Mouse (Mus musculus) c-Kit-positive CD71-negative TER-119-negative erythroid progenitor cells, embryonic 14.5 days (primary cell): ENCODE results near the gene Tex30.

Experiments used
- DNase-seq: peaks from one replicate; pipeline ENCODE4 v3.0.0-alpha.2; 2013; ENCODE audit warnings: low read depth

Tex30 gene

GRCm38 (mm10) chr1:44042555-44042915, 59.7 kb downstream of the Tex30 start:
- no peak for DNase-seq

DNA sequence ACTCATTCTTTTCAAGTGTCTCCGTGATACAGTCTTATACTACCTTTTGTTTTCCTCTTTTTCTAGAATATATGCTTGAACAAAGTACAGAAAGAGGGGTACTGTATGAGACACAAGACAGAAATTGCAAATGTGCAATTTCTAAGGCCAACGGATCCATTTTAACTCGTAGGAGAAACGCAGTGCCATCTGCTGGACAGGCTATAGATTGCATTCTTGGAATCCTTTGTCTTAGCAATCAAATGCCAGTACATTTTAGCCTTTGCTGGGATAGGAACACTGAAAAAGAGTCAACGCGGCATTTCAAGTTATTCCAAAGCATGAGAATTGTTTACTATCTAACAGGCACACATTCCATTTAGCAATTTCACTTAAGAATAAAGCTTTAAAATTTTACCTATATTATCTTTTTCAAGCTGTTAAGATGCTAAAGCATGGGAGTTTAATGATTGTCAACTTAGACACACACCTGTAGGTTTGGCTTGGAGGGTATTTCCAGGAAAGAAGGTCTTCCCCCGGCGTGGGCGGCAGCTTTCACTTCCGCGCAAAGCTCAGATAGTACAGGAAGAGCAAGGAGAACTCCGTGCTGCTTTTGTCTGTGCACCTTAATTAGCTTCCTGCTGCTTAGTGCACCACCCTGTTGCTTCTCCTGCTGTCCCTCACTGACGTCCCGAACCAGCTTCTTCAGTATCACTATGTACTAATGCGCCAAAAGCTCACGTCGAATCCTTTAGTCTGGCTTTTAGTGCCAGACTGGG, 60.3 kb downstream of the Tex30 start:
- DNase-seq, result peak; percentile 57
